ENCODE assay signal across 25 mouse cellular contexts in genomic region chr4:124928102-124928501, GRCm38 (mm10). TPM values are rescaled to one million over a fixed set of nuclear protein-coding genes. Genes with fewer than 3 reads are reported as not detected.
DNase-seq lines count a peak whose midpoint lies in the region; ATAC-seq and TF ChIP-seq lines count a peak whose summit lies in the region.
"Had no signal": no experiment of that assay in that cellular context is flagged by ENCODE, and none has a peak within 500 bp of the region (broad histone marks: within the 10 kb centered on the region; RNA-seq: fewer than 3 reads in every experiment).

No protein-coding gene starts in this region.

- H3K79me2 ChIP-seq in CH12.LX (replicated peaks; ENCODE audit: control insufficient read depth, extremely low read depth, insufficient read depth, poor library complexity, severe bottlenecking) = peaks cover 10% of the 10 kb centered on the region

- no peak overlapping the region for H3K27ac ChIP-seq in CH12.LX (ENCODE audit: insufficient read depth, low read depth)
- H3K27ac ChIP-seq: embryonic facial prominence, embryonic 10.5 days; forebrain, embryonic 10.5 days; gastrocnemius, adult 2 months; heart, embryonic 10.5 days; hindbrain, embryonic 14.5 days had no signal

- dilution Hi-C loops in CH12.LX (cut with MboI; ENCODE audit: extremely low pct_ligation_motif_present, extremely low pct_unique_long_range_greater_than_20kb, low sequenced_read_pairs) = no loop called here

- in situ Hi-C loops in CH12.LX (cut with MboI; ENCODE audit: low pct_ligation_motif_present, low pct_unique_long_range_greater_than_20kb, low sequenced_read_pairs) = no loop called here

- peaks cover 68 to 83% of the 10 kb centered on the region in 2 experiments for H3K36me3 ChIP-seq in CH12.LX (replicated peaks in 1 of 2; ENCODE audit: control insufficient read depth in 1 of 2, insufficient read depth in 1 of 2, low read length in 1 of 2)

- TF ChIP-seq POLR2A in CH12.LX (IDR thresholded peaks at IDR 0.05; ENCODE audit: low read depth, low read length) = no peak

- no peak for TF ChIP-seq CTCF in CH12.LX (conservative IDR thresholded peaks at IDR 0.05 in 1 of 2, IDR thresholded peaks at IDR 0.05 in 1 of 2; ENCODE audit: low read depth in 2 of 2, low read length in 2 of 2)

- no peaks in the 10 kb centered on the region for H3K27me3 ChIP-seq in CH12.LX (replicated peaks)

- no peak overlapping the region for H3K9ac ChIP-seq in CH12.LX (ENCODE audit: insufficient read depth, low read depth)
- H3K9ac ChIP-seq: hindbrain, embryonic 14.5 days had no signal

- peaks cover 4 to 7% of the 10 kb centered on the region in 2 experiments; a peak in 2 of 4 replicates for H3K4me1 ChIP-seq in CH12.LX (ENCODE audit: control insufficient read depth in 1 of 2, insufficient read depth in 2 of 2)
- H3K4me1 ChIP-seq: embryonic facial prominence, embryonic 10.5 days; forebrain, embryonic 10.5 days; heart, embryonic 10.5 days had no signal

- no peaks in the 10 kb centered on the region for H3K9me3 ChIP-seq in CH12.LX (replicated peaks; ENCODE audit: low read length)
- H3K9me3 ChIP-seq: embryonic facial prominence, embryonic 10.5 days; forebrain, embryonic 10.5 days; heart, embryonic 10.5 days had no signal

- TF ChIP-seq EP300 in CH12.LX (IDR thresholded peaks at IDR 0.05; ENCODE audit: low read length) = peak; percentile 56; the same call in 1 of the 2 replicates

- no peak overlapping the region for H3K4me2 ChIP-seq in CH12.LX (ENCODE audit: insufficient read depth, low read depth, poor library complexity, severe bottlenecking)
- H3K4me2 ChIP-seq: hindbrain, embryonic 14.5 days had no signal

- DNase-seq in 416B (ENCODE audit: low read depth) = peak; percentile 90
- peak; percentile 13 for DNase-seq in CH12.LX (ENCODE audit: extremely low read depth)
- peak; percentile 45 for DNase-seq in induced T-regulatory cell, adult 2 months (ENCODE audit: low read depth)
- no peak for DNase-seq in kidney, postnatal 4 days
- DNase-seq in thymus, adult 18-20 months = no peak
- no peak for DNase-seq in right cerebral cortex, postnatal 25 days
- DNase-seq: adrenal gland, postnatal 10 days; cerebellum, adult 11-12 months; cerebellum, adult 9-10 months; cerebellum, postnatal 25 days; gastrocnemius, adult 2 months; gastrocnemius, postnatal 36 days; heart, adult 18-20 months; heart, postnatal 14 days; kidney, adult 11 months had no signal

- TF ChIP-seq RAD21 in CH12.LX (IDR thresholded peaks at IDR 0.05; ENCODE audit: low read depth, low read length) = no peak

- peak; percentile 80 for ATAC-seq in activated CD4-positive, CD25-positive, alpha-beta regulatory T cell, adult 4 months
- ATAC-seq: forebrain, embryonic 14.5 days had no signal

- no peak overlapping the region for H3K4me3 ChIP-seq in CH12.LX (replicated peaks in 1 of 3; ENCODE audit: low read depth in 2 of 3, low read length in 2 of 3, poor library complexity in 1 of 3)
- H3K4me3 ChIP-seq: embryonic facial prominence, embryonic 10.5 days; forebrain, embryonic 10.5 days; gastrocnemius, adult 2 months; heart, embryonic 10.5 days had no signal

TF ChIP-seq in CH12.LX, 34 proteins besides CTCF, POLR2A, EP300 and RAD21:
- TF ChIP-seq UBTF (IDR thresholded peaks at IDR 0.05; ENCODE audit: low read depth, low read length) (no peak), IRF4 (IDR thresholded peaks at IDR 0.05; ENCODE audit: low read depth, low read length) (peak; percentile 58; the same call in 1 of the 2 replicates), BHLHE40 (IDR thresholded peaks at IDR 0.05; ENCODE audit: low read depth, low read length) (peak; percentile 24; the same call in 1 of the 2 replicates), TBP (conservative IDR thresholded peaks at IDR 0.05; ENCODE audit: low read depth, low read length) (no peak), ZMIZ1 (IDR thresholded peaks at IDR 0.05; ENCODE audit: low read depth, low read length) (no peak), E2F4 (IDR thresholded peaks at IDR 0.05; ENCODE audit: insufficient replicate concordance, low read depth, low read length) (no peak), PAX5 (IDR thresholded peaks at IDR 0.05; ENCODE audit: low read length) (no peak), SIN3A (IDR thresholded peaks at IDR 0.05; ENCODE audit: low read length) (no peak), JUND (conservative IDR thresholded peaks at IDR 0.05; ENCODE audit: low read depth, low read length) (peak; percentile 69; the same call in 1 of the 2 replicates), MEF2A (IDR thresholded peaks at IDR 0.05; ENCODE audit: borderline replicate concordance, low read depth, low read length) (no peak), MAX (IDR thresholded peaks at IDR 0.05; ENCODE audit: low read length) (no peak), NELFE (IDR thresholded peaks at IDR 0.05; ENCODE audit: low read depth, low read length) (no peak), MYC (IDR thresholded peaks at IDR 0.05; ENCODE audit: low read depth, low read length) (0 out of 2 replicates have a peak, but pooled peaks have one; percentile 27), RCOR1 (conservative IDR thresholded peaks at IDR 0.05; ENCODE audit: low read depth, low read length) (no peak), NRF1 (IDR thresholded peaks at IDR 0.05; ENCODE audit: low read depth, low read length) (no peak), CHD2 (IDR thresholded peaks at IDR 0.05; ENCODE audit: low read length) (no peak), JUN (IDR thresholded peaks at IDR 0.05; ENCODE audit: insufficient read depth, low read depth, low read length) (peak; percentile 32; the same call in 1 of the 2 replicates), CHD1 (IDR thresholded peaks at IDR 0.05; ENCODE audit: low read depth, low read length) (no peak), USF1 (IDR thresholded peaks at IDR 0.05; ENCODE audit: low read depth, low read length) (no peak), MXI1 (IDR thresholded peaks at IDR 0.05; ENCODE audit: low read depth, low read length) (peak; percentile 61; the same call in 1 of the 2 replicates), ZKSCAN1 (IDR thresholded peaks at IDR 0.05; ENCODE audit: borderline replicate concordance, low read depth, low read length) (no peak), SMC3 (IDR thresholded peaks at IDR 0.05; ENCODE audit: low read depth, low read length) (no peak)

RNA-seq across cellular contexts. Expression of gene 9930104L06Rik, which starts 8.7 kb away (rescaled TPM):
- total RNA-seq in CH12.LX (2012; rRNA removed) = 12.3 and 14.5 TPM in 2 replicates
- 10.7 and 14.8 TPM in 2 replicates for total RNA-seq in CH12.LX (2014; rRNA removed)
- polyA plus RNA-seq in CH12.LX (2012; ENCODE audit: insufficient read length, low read depth) = 15.3 and 15.9 TPM in 2 replicates
- polyA plus RNA-seq in activated CD4-positive, CD25-positive, alpha-beta regulatory T cell, adult 4 months (2017; shearing (Covaris generic)) = 1 to 10 TPM; 6.9 to 8.9 TPM

RNA-seq across cellular contexts. Expression of gene Cdca8, which starts 11.0 kb away (rescaled TPM):
- total RNA-seq in CH12.LX (2012; rRNA removed) (101 and 111 TPM in 2 replicates), CH12.LX (2014; rRNA removed) (55.2 and 58.8 TPM in 2 replicates)
- 174 and 188 TPM in 2 replicates for polyA plus RNA-seq in CH12.LX (2012; ENCODE audit: insufficient read length, low read depth)
- polyA plus RNA-seq in activated CD4-positive, CD25-positive, alpha-beta regulatory T cell, adult 4 months (2017; shearing (Covaris generic)) = 10 to 100 TPM; 43.8 to 61.4 TPM

RNA-seq across cellular contexts. Expression of gene Epha10, which starts 47.4 kb away (rescaled TPM):
- not detected in 2 replicates for total RNA-seq in CH12.LX (2012; rRNA removed)
- total RNA-seq in CH12.LX (2014; rRNA removed) = not detected in 2 replicates
- polyA plus RNA-seq in CH12.LX (2012; ENCODE audit: insufficient read length, low read depth) = not detected in 2 replicates
- under 1 TPM in 1 of 2 experiments, not detected in 1; 0.30 TPM for polyA plus RNA-seq in activated CD4-positive, CD25-positive, alpha-beta regulatory T cell, adult 4 months (2017; shearing (Covaris generic))
- total RNA-seq: gastrocnemius, adult 2 months; gastrocnemius, postnatal 36 days; heart, adult 18-20 months; heart, postnatal 14 days; hematopoietic stem cell, adult 5-6 weeks; MEL had no signal
- polyA plus RNA-seq: C2C12; heart, embryonic 14.5 days had no signal

RNA-seq across cellular contexts. Expression of gene Rspo1, which starts 58.1 kb away (rescaled TPM):
- 0.25 and 0.29 TPM in 2 replicates for total RNA-seq in CH12.LX (2012; rRNA removed)
- 0.31 and 0.36 TPM in 2 replicates for total RNA-seq in CH12.LX (2014; rRNA removed)
- polyA plus RNA-seq in CH12.LX (2012; ENCODE audit: insufficient read length, low read depth) = 0.50 and 0.87 TPM in 2 replicates
- not detected for polyA plus RNA-seq in activated CD4-positive, CD25-positive, alpha-beta regulatory T cell, adult 4 months (2017; shearing (Covaris generic))
- total RNA-seq: hematopoietic stem cell, adult 5-6 weeks; MEL had no signal

Comparison
In these comparisons a context has a peak if more than half of its experiments do, and no peak if none do; other contexts are left out.
1. DNase-seq: peak in 416B (single experiment), CH12.LX (single experiment) and induced T-regulatory cell, adult 2 months (single experiment); none in kidney, postnatal 4 days (0 of 2), thymus, adult 18-20 months (0 of 2) and right cerebral cortex, postnatal 25 days (single experiment).